Mouse (Mus musculus) brain, adult 2 months (tissue): ENCODE measurements around the gene Yipf4.
"Not testable (repeated sequence)": the region's sequence is repeated elsewhere in the genome, so short reads cannot be mapped to it uniquely, and the experiment has no call there.

Source experiments
- DNase-seq: peaks from one replicate; pipeline ENCODE4 v3.0.0; 2011; ENCODE audit warnings: low read depth, low spot score

The Yipf4 gene

DNA sequence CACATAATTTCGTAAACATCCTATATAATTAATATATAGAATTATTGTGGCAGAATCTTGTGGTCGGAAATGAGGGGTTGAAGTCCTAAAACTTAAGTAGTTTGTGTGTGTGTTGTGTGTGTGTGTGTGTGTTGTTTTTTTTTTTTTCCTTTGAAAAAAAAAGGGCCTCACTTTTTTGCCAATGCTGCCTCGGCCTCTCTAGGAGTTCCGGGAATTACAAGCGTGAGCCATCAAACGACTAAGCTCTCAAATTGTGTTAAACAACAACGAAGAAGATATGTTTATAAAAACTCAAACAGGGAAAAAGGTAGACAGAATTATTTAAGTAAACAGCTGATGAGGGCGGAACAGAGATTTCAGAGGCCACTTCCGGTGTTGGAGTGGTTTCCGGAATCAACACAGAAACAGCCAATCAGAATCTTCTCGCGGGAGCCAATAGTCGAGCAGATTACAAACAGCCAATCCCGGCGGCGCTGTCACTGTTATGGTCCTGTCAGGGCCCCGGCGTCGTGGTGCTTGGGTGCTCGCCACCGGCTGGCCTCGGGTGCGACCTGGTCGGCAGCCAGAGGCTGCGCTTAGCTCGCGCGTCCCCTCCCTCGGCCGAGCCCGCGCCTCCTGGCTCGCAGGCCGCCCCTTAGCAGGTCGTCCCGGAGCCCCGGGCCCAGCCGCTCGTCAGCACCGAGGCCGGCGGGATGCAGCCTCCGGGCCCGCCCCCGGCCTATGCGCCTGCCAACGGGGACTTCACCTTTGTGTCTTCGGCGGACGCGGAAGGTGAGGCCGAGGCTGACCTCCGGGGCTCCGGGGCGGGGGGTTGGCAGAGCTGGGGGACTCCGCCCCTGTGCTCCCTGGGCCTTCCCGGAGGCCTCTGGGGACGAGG lies at the start of gene Yipf4:
Gene Yipf4, plus strand, starts transcription at position 470 of the 877 bp plus-strand sequence.
- peak; percentile 98 for DNase-seq

GRCm38 (mm10) chr17:74440486-74440885 lies 48.8 kb upstream of the Yipf4 start:
- DNase-seq = no peak

DNA sequence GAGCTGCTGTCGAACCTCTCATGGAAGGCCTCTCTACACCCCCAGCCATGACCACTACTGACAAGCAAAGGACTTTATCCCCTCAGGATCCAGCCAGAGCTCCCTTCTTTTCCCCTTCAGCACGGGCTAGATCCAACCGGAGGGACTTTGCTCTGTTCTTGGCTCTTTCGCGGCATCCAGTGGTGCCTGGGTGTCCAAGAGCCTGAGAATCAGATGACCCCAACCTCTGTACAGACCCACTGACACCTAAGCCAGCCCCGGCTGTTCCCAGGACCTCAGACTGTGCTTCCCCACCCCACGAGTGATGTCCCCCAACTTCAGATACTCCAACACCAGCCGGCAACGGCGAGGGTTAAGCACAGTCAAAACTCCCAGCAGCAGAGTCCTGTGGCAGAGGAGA lies 39.5 kb upstream of the Yipf4 start:
- no peak for DNase-seq

DNA sequence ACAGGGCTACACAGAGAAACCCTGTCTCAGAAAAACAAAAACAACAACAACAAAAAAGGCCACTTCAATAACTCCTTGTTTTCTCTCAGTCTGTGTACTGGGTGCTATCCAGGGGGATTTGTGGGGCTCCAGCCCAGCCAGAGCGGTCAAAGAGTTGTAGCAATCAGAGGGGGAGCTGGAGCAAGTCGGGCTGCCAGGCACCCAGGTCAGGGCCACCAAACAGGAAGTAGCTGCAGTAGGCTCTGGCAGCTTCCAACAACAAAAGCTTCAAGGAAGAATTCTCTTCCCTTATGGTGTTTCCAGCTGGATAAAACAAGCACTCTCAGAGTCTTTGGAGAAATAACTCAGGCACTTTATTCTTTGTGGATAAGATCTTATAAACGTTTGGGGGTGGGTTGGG lies 35.4 kb upstream of the Yipf4 start:
- DNase-seq = no peak

- DNase-seq = no peak
These were observed 34.6 kb upstream of the Yipf4 start for GRCm38 (mm10) chr17:74454660-74455059.

DNA sequence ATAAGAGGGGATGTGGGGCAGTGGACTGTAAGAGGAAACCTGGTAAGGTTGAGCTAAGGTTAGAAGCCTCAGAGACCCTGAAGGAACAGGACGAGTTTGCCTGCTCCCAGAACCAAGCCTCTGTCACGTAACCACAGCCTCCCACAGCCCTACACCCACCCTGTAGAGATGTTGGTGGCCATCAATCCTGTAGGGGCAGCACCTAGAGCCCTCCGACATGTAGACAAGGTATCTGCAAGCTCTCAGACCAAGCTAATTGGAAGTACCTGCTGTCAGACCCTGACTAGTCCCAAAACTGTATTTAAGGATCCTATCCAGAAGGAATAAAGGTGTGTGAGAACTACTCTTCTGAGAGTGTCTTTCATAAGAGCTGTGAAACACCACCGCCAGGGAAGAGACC lies 33.9 kb upstream of the Yipf4 start:
- DNase-seq = no peak

- no peak for DNase-seq
These were observed 32.5 kb upstream of the Yipf4 start for GRCm38 (mm10) chr17:74456825-74457224.

DNA sequence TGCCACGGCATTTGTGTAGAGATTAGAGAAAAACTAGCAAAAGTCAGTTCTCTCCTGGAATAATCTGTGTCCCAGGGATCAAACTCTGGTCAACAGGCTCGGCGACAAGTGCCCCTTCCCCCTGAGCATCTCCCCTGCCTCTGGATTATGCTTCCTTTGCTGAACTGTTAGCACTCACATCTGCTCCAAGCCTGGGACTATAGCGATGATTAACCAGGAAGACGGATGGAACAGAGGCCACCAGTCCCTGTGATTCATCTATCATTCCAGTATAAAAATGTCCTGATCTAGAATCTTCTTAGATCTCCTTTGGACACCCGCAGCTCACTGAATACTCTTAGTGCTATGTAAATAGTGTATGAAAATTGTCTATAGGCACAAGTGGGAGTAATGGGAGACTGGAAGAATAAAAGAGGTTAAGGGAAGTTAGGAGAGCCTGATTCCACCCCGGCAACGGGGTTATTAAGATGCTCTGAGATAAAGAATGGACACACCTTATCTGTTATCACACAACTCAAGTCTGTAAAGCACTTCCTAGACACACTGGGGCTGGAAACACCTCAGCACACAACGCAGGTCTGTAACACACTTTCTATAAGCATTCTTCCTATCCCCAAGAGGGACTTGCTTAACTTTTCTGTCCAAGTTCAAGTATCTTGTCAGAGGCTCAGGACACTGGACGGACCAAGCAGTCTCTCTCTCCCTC lies 31.2 kb upstream of the Yipf4 start:
- DNase-seq = no peak

- no peak for DNase-seq
These were observed 30.4 kb upstream of the Yipf4 start, which contains the start of gene Nlrc4 for GRCm38 (mm10) chr17:74458711-74459408. Nlrc4 (minus strand) TSS chr17:74459142.

- DNase-seq = no peak
These were observed 25.8 kb upstream of the Yipf4 start for GRCm38 (mm10) chr17:74463510-74463909.

DNA sequence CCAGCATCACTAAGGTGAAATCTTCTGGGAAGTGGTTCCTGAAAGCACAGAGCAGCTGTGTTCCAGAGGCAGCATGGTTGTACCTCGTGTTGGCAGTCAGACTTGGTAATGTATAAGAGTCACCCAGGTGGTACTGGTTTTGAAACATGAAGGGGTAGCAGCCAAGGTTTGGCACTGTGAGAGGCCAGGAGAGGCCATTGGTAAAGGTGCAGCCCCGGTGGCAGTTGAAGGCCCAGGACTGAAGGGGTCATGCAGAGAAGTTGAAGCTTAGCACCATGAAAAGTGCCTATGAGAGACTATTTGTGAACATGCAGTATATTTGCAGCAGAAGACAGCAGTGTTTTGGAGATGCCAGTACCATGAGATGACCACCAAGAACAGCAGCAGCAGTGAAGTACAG lies 21.3 kb upstream of the Yipf4 start:
- DNase-seq = not testable (repeated sequence)

DNA sequence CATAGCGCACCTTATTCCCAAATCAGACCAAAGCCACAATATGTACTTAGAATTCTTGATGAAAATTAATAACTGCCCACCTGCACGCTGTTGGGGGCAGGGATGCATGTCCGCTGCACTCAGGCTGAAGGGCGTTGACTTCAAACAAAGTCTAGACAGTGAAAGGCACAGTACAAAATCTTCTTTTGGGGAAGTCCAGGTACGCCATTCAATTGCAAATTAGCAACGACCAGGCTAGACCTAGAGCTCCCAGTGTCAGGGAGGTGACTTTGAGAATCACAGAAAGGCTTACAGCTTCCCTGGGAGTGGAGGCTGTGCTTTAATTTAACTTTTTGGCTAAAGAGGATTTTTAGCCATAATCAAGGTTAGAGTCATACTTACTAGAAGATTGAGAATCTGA lies 19.2 kb upstream of the Yipf4 start:
- not testable (repeated sequence) for DNase-seq

DNA sequence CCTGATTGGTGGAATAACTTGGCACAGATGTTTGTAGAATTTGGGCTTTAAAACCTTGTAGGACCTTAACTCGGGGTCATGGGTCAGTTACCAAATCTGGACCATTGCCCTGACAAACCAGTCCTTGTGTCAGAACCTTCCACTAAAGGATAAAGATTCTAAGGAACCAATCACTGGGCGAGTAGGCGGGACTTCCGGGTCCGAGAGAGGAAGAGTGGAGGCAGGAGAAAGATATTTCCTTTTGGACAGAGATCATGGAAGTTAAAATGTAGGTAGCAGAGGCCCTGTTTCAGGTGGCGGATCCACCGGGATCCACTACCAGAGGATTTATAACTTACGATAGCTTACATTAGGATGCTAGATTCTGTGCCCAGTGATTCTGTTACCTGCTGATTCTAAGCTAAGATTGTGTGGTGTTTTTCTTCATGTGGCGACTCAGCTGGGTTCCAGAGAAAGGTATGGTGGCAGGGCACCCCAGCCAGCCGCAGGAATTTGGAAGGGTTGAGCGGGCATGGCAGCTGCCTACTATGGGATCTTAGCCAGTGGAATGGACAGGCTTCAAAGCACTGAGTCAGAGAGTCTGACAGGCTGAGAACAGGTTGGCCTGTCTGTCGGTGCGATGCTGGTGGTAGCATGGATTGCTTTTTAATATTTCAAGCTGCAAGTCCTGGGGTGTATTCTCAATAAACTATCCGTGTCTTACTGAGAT lies 8.8 kb upstream of the Yipf4 start:
- DNase-seq = no peak

GRCm38 (mm10) chr17:74489901-74490220 lies 568 bp downstream of the Yipf4 start:
- DNase-seq = no peak

GRCm38 (mm10) chr17:74491565-74491964 lies 2.3 kb downstream of the Yipf4 start:
- no peak for DNase-seq

- DNase-seq = no peak
These were observed 10.9 kb downstream of the Yipf4 start for GRCm38 (mm10) chr17:74500204-74500603.

GRCm38 (mm10) chr17:74501085-74501484 lies 11.8 kb downstream of the Yipf4 start:
- no peak for DNase-seq

- peak; percentile 85 for DNase-seq
These were observed 18.6 kb downstream of the Yipf4 start for GRCm38 (mm10) chr17:74507934-74508333.

- DNase-seq = no peak
These were observed 19.3 kb downstream of the Yipf4 start for GRCm38 (mm10) chr17:74508600-74508999.

- DNase-seq = no peak
These were observed 23.0 kb downstream of the Yipf4 start for GRCm38 (mm10) chr17:74512308-74512707.

DNA sequence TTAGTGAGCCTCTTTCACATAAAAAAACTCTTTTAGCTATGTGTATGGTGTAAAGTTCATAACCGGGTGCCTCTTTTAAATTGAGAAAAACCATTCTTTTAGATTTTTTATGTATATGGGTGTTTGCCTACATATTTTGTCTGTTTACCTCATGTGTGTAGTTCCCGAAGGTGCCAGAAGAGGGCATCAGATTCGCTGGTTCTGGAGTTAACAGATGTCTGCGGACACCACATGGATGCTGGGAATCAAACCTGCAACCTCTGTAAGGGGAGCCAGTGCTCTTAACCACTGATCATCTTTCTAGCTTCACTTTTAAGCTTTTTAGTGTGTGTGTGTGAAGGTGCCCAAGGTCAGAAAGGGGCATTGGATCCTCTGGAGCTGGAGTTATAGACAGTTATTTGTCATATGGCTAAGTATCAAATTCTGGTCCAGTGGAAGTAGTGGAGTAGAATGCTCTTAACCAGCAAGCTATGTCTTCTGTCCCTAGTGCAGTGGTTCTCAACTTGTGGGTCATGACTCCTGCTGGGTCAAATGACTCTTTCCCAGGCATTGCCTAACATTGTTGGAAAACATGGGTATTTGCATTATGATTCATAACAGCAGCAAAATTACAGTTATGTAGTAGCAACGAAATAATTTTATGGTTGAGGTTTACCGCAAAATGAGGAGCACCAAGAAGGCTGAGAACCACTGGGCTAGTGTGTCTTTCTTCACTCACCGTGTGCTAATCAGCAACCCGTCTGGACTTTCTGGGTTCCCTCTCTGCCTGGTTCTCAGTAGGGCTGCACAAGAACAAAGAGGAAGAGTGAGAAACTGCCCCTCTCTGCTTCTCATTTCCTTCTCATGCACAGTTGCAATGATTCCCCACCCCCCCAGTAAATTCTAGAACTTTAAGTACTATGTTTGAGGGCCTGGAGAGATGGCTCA lies 33.8 kb downstream of the Yipf4 start:
- DNase-seq = no peak
